Mouse (Mus musculus) myocyte (in vitro differentiated cells): ENCODE measurements around the gene Dag1.

ENCODE experiments used
- CEBPB ChIP-seq: IDR thresholded peaks from 2 replicates; pipeline ENCODE4 v1.6.1; 2011; ENCODE audit warnings: mild to moderate bottlenecking, moderate library complexity; ENCODE audit not compliant: poor library complexity, insufficient read depth, severe bottlenecking
- E2F4 ChIP-seq: IDR thresholded peaks from one replicate; pipeline ENCODE4 v1.6.1; 2011; ENCODE audit warnings: mild to moderate bottlenecking, control low read depth, moderate library complexity; ENCODE audit not compliant: insufficient read depth
- MAX ChIP-seq: IDR thresholded peaks from one replicate; pipeline ENCODE4 v1.6.1; 2011; ENCODE audit warnings: low read depth, mild to moderate bottlenecking, control low read depth
- MYOD1 ChIP-seq, 3 experiments: IDR thresholded peaks; one replicate each; pipeline ENCODE4 v1.6.1; 2011; ENCODE audit warnings: control low read depth in 2 of 3, low read depth in 2 of 3, mild to moderate bottlenecking in 2 of 3, moderate library complexity in 1 of 3; ENCODE audit not compliant: insufficient read length in 2 of 3, control insufficient read depth in 1 of 3
- MYOG ChIP-seq, 3 experiments: IDR thresholded peaks; one replicate each; pipeline ENCODE4 v1.6.1; 2011; ENCODE audit warnings: control low read depth in 2 of 3, low read depth in 2 of 3, mild to moderate bottlenecking in 2 of 3; ENCODE audit not compliant: insufficient read length in 2 of 3, control insufficient read depth in 1 of 3, insufficient read depth in 1 of 3
- POLR2A ChIP-seq: IDR thresholded peaks from one replicate; pipeline ENCODE4 v1.6.1; 2011; ENCODE audit warnings: low read depth, mild to moderate bottlenecking, control low read depth, moderate library complexity; ENCODE audit not compliant: insufficient read length
- POLR2AphosphoS2 ChIP-seq: IDR thresholded peaks from one replicate; pipeline ENCODE4 v1.6.1; 2011; ENCODE audit warnings: low read depth, control low read depth; ENCODE audit not compliant: insufficient read length
- SRF ChIP-seq: IDR thresholded peaks from one replicate; pipeline ENCODE4 v1.6.1; 2011; ENCODE audit warnings: low read depth; ENCODE audit not compliant: control insufficient read depth, insufficient read length
- TCF12 ChIP-seq: IDR thresholded peaks from one replicate; pipeline ENCODE4 v1.6.1; 2011; ENCODE audit warnings: mild to moderate bottlenecking, control low read depth; ENCODE audit not compliant: poor library complexity, insufficient read depth, severe bottlenecking
- TCF3 ChIP-seq: IDR thresholded peaks from one replicate; pipeline ENCODE4 v1.6.1; 2011; ENCODE audit warnings: low read depth, control low read depth; ENCODE audit not compliant: insufficient read length
- USF1 ChIP-seq: IDR thresholded peaks from one replicate; pipeline ENCODE4 v1.6.1; 2011; ENCODE audit warnings: low read depth, mild to moderate bottlenecking, control low read depth, moderate library complexity

DNA sequence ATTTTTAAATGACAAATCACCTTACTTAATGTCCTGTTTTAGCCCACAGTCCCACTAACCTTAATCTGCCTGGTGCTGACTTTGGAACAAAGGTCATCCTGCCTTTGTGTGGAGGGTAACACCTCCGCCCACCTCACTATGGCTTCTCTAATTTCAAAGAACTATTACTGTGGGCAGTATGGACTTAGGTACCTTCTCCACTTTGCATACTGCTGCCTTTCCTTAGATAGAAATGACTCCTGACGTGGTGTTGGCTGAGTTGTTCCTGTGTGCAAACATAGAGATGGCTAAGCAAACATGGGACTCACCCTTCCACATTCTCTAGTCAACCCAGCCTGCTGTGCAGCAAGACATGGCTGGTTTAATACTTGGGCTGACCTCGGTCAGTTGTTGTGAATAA, 38.1 kb upstream of the Dag1 start:
- no peak for TF ChIP-seq POLR2A
- TF ChIP-seq TCF12: no peak
- TF ChIP-seq CEBPB: no peak
- TF ChIP-seq POLR2AphosphoS2: peak; percentile 17
- no peak for TF ChIP-seq USF1
- no peak for TF ChIP-seq E2F4
- TF ChIP-seq MYOD1 (IDR thresholded peaks at IDR 0.05; ENCODE audit: control insufficient read depth in 1 of 3, insufficient read length in 2 of 3, low read depth in 2 of 3): no peak
- no peak for TF ChIP-seq MYOG (IDR thresholded peaks at IDR 0.05; ENCODE audit: control insufficient read depth in 1 of 3, insufficient read depth in 1 of 3, insufficient read length in 2 of 3, low read depth in 2 of 3)
- TF ChIP-seq TCF3: no peak
- TF ChIP-seq SRF: no peak
- TF ChIP-seq MAX: no peak
